Mouse (Mus musculus) embryonic facial prominence, embryonic 14.5 days (tissue): Measurements from ENCODE around the gene Mrpl55. TPM values are rescaled to one million over a fixed set of nuclear protein-coding genes. Genes with fewer than 3 reads are reported as not detected.
A peak's percentile ranks its signal among the peaks of the same experiment; 100 is the strongest.

Source experiments
- ATAC-seq: fragments of 200-750 bp; cut with Nextera tagmentation; 2 replicates; pipeline ENCODE4 v1.8.0; 2017; ENCODE audit warnings: low read depth, moderate number of reproducible peaks, moderate TSS enrichment
- DNase-seq: peaks from one replicate; pipeline ENCODE4 v3.0.0-alpha.2; 2015; ENCODE audit warnings: low spot score
- H3K27ac ChIP-seq: fragments of 300-500 bp; sonication (generic); replicated peaks from 2 replicates; pipeline ENCODE4 v1.5.1; 2014; ENCODE audit warnings: low read depth, mild to moderate bottlenecking, low read length, moderate library complexity
- H3K27me3 ChIP-seq: fragments of 300-500 bp; sonication (generic); replicated peaks from 2 replicates; pipeline ENCODE4 v1.6.1; 2014; ENCODE audit warnings: low read length; ENCODE audit not compliant: control insufficient read depth, insufficient read depth
- H3K36me3 ChIP-seq: fragments of 300-500 bp; sonication (generic); 2 replicates; pipeline ENCODE4 v1.6.1; 2014; ENCODE audit warnings: low read length, mixed read lengths; ENCODE audit not compliant: control insufficient read depth, insufficient read depth
- H3K4me1 ChIP-seq: fragments of 300-500 bp; sonication (generic); 2 replicates; pipeline ENCODE4 v1.6.1; 2014; ENCODE audit warnings: antibody characterized with exemption, low read length; ENCODE audit not compliant: control insufficient read depth, insufficient read depth
- H3K4me2 ChIP-seq: fragments of 300-500 bp; sonication (generic); 2 replicates; pipeline ENCODE4 v1.6.1; 2014; ENCODE audit warnings: low read depth, mild to moderate bottlenecking, low read length, moderate library complexity, mixed read lengths
- H3K4me3 ChIP-seq: fragments of 300-500 bp; sonication (generic); 2 replicates; pipeline ENCODE4 v1.5.1; 2014; ENCODE audit warnings: low read depth, mild to moderate bottlenecking, low read length
- H3K9ac ChIP-seq: fragments of 300-500 bp; sonication (generic); 2 replicates; pipeline ENCODE4 v1.6.1; 2014; ENCODE audit warnings: low read depth, mild to moderate bottlenecking, low read length, moderate library complexity, mixed read lengths
- H3K9me3 ChIP-seq: fragments of 300-500 bp; sonication (generic); 2 replicates; pipeline ENCODE4 v1.6.1; 2016; ENCODE audit warnings: low read length; ENCODE audit not compliant: control insufficient read depth
- WGBS: fragments of 180-500 bp; shearing (Covaris S2); extraction: QIAGEN DNeasy Blood & Tissue Kit; methylation state at CpG from one replicate; pipeline ENCODE4 v1.1.7; 2014; 5-methylcytosine and 5-hydroxymethylcytosine counted together
- polyA plus RNA-seq: library from polyadenylated mRNA; unstranded; fragments of >200 nt; fragmentation: Nextera tagmentation; extraction: Ambion mirVana; gene quantifications from 2 replicates; pipeline ENCODE4 v1.2.1, GENCODE M21; 2014

Gene Mrpl55
- polyA plus RNA-seq, 1 experiment from 2014 or later = 81.9 TPM

DNA sequence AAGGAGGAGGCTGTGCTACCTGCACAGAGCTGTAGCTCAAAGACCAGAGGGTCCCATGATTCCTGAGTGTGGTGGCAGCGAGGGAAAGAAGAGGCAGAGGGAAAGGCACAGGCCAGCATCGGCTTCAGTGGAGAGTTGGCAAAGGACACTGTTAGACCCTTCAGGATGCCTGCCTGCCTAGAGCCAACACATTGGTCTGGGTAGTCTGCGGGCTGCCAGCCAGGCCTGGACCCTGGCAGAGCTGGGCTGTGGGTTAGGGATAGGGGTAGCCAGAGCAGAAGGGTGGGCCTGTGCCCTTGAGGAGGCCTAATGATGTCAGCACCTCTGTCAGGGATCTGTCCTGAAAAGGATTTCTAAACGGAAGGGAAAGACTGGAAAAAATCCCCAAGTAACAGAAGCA is 37.5 kb downstream of the Mrpl55 start:
- Histone ChIP-seq H3K36me3 (no peaks in the 10 kb centered on the region), H3K9ac (no peak overlapping the region), H3K27ac (no peak overlapping the region), H3K4me2 (no peak overlapping the region), H3K4me3 (no peak overlapping the region), H3K27me3 (0 out of 2 replicates have a peak, but pooled peaks cover 3% of the 10 kb centered on the region), H3K9me3 (no peaks in the 10 kb centered on the region), H3K4me1 (peaks cover 4% of the 10 kb centered on the region; the same call in 1 of the 2 replicates)
- WGBS = 65% methylated on average over 4 of the region's 4 CpGs
- no peak for DNase-seq
- ATAC-seq = no peak

DNA sequence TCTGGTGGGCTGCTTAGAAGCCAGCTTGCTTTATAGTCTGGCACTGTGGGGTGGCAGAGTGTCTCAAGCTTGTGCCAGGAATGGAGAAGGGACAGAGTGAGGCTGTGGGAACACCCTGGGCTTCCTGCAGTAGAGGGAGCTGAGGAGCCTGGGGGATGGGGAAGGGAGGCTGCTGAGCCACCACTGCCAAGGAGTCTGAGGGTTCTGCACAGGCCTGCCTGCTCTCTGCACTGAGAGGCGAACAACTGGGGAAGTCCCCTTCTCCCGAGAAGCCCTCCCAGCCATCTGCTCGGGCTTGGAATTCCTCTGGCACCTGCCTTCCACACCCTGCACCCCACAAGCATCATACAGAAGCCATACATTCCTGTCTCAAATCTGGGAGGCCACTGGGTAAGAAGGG is 39.6 kb downstream of the Mrpl55 start:
- H3K9ac ChIP-seq = no peak overlapping the region
- DNase-seq (peak; percentile 45), ATAC-seq (peak; percentile 41; the same call in 1 of the 2 replicates)
- H3K9me3 ChIP-seq = no peaks in the 10 kb centered on the region
- H3K27ac ChIP-seq = no peak overlapping the region
- no peaks in the 10 kb centered on the region for H3K36me3 ChIP-seq
- H3K4me3 ChIP-seq = no peak overlapping the region
- H3K27me3 ChIP-seq = 0 out of 2 replicates have a peak, but pooled peaks cover 3% of the 10 kb centered on the region
- H3K4me1 ChIP-seq = peaks cover 4% of the 10 kb centered on the region; the same call in 1 of the 2 replicates
- WGBS = 26% methylated on average over 3 of the region's 3 CpGs
- H3K4me2 ChIP-seq = no peak overlapping the region

DNA sequence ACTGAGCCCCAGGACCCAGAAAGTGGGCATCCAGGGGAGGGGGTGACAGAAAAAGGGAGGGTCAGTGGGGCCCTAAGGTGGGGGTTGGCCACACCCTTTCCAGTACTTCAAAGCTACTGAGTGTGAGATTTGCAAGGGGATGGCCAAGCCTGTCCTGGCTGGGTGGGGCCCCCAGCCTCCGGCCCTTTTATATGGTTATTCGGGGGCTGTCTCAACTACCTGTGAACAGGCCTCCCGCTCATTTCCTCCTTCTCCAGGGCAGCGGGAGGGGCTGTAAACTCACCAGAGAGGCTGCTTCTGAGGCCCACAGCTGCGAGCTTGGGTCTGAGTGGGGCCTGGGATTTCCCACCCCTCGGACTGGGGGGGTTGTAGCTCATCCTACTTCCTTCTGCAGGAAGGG is 41.6 kb downstream of the Mrpl55 start:
- no peaks in the 10 kb centered on the region for H3K9me3 ChIP-seq
- H3K27ac ChIP-seq = no peak overlapping the region
- 0 out of 2 replicates have a peak, but pooled peaks cover 3% of the 10 kb centered on the region for H3K27me3 ChIP-seq
- no peaks in the 10 kb centered on the region for H3K36me3 ChIP-seq
- WGBS = 31% methylated on average over 6 of the region's 6 CpGs
- H3K4me1 ChIP-seq = peaks cover 2% of the 10 kb centered on the region; the same call in 1 of the 2 replicates
- H3K4me2 ChIP-seq = no peak overlapping the region
- ATAC-seq (no peak), DNase-seq (no peak)
- H3K9ac ChIP-seq = no peak overlapping the region
- no peak overlapping the region for H3K4me3 ChIP-seq

DNA sequence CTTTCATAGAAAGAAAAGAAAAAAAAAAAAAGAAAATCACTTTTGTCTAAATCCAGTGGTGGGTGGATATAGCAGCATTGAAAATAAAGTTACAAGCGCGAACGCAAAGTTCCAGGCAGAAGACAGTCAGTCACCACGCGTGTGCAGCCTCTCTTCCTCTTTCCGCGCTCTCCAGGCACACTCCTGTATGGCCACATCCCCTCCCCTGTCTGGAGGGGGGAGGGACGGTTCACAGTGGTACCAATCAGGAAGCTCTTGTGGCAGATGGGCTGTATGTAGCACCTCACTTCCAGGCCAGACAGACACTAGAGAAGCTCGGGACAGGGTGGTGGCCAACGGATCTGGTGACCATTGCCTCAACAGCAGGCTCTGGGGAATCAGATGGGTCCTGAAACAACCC is 45.8 kb downstream of the Mrpl55 start:
- no peak overlapping the region for H3K4me2 ChIP-seq
- no peaks in the 10 kb centered on the region for H3K9me3 ChIP-seq
- no peak overlapping the region for H3K27ac ChIP-seq
- WGBS = 62% methylated on average over 10 of the region's 10 CpGs
- no peaks in the 10 kb centered on the region for H3K36me3 ChIP-seq
- no peaks in the 10 kb centered on the region; the same call in 1 of the 2 replicates for H3K27me3 ChIP-seq
- ATAC-seq (no peak), DNase-seq (no peak)
- no peak overlapping the region for H3K9ac ChIP-seq
- H3K4me3 ChIP-seq = no peak overlapping the region
- no peaks in the 10 kb centered on the region for H3K4me1 ChIP-seq

Other genes starting within 250 kb of the Mrpl55 start
- 27.6 and 29.7 TPM in 2 replicates for gene Hist3h2a, start 247.8 kb upstream of the Mrpl55 start, polyA plus RNA-seq
- 0.41 and 0.51 TPM in 2 replicates for gene Trim17, start 247.8 kb upstream of the Mrpl55 start, polyA plus RNA-seq
- gene Trim11, start 224.4 kb upstream of the Mrpl55 start, polyA plus RNA-seq = 19.2 and 23.0 TPM in 2 replicates
- 7.9 and 9.2 TPM in 2 replicates for gene Obscn, start 66.1 kb upstream of the Mrpl55 start, polyA plus RNA-seq
- gene Iba57, start 38.7 kb upstream of the Mrpl55 start, polyA plus RNA-seq = 2.5 and 3.1 TPM in 2 replicates
- gene Gjc2, start 19.3 kb upstream of the Mrpl55 start, polyA plus RNA-seq = 0.29 and 0.60 TPM in 2 replicates
- gene Guk1, start 10.3 kb upstream of the Mrpl55 start, polyA plus RNA-seq = 114 and 126 TPM in 2 replicates
- 23.9 and 27.0 TPM in 2 replicates for gene 2310033P09Rik, start 5.8 kb downstream of the Mrpl55 start, polyA plus RNA-seq
- gene Arf1, start 25.8 kb downstream of the Mrpl55 start, polyA plus RNA-seq = 665 and 687 TPM in 2 replicates
- 0.77 and 0.78 TPM in 2 replicates for gene Wnt3a, start 88.3 kb downstream of the Mrpl55 start, polyA plus RNA-seq
- gene Wnt9a, start 104.4 kb downstream of the Mrpl55 start, polyA plus RNA-seq = 4.8 and 5.8 TPM in 2 replicates
- not detected in 2 replicates for gene Prss38, start 173.2 kb downstream of the Mrpl55 start, polyA plus RNA-seq
- gene Jmjd4, start 247.6 kb downstream of the Mrpl55 start, polyA plus RNA-seq = 9.7 and 11.1 TPM in 2 replicates
- 124 and 142 TPM in 2 replicates for gene Snap47, start 248.7 kb downstream of the Mrpl55 start, polyA plus RNA-seq